ENCODE assay signal across 12 mouse cellular contexts in genomic region chr2:25496462-25496861, GRCm38 (mm10). TPM values are rescaled to one million over a fixed set of nuclear protein-coding genes. Genes with fewer than 3 reads are reported as not detected.
DNase-seq lines count a peak whose midpoint lies in the region; ATAC-seq and TF ChIP-seq lines count a peak whose summit lies in the region.
"Had no signal": no experiment of that assay in that cellular context is flagged by ENCODE, and none has a peak within 500 bp of the region (broad histone marks: within the 10 kb centered on the region; RNA-seq: fewer than 3 reads in every experiment).

No protein-coding gene starts in this region.

- TF ChIP-seq POLR2A in liver, adult 2 months (IDR thresholded peaks at IDR 0.05; ENCODE audit: extremely low read depth, insufficient read depth, low read length): no peak
- no peak for TF ChIP-seq POLR2A in brain, embryonic 14.5 days (IDR thresholded peaks at IDR 0.05; ENCODE audit: borderline replicate concordance, extremely low read depth, insufficient read depth, insufficient read length, poor library complexity, severe bottlenecking)

- H3K79me2 ChIP-seq in liver, adult 2 months (ENCODE audit: control insufficient read depth, insufficient read depth, low read length): peaks cover 7% of the 10 kb centered on the region

- no peak for ATAC-seq in liver, embryonic 11.5 days (replicated peaks; ENCODE audit: low FRiP score)

- H3K36me3 ChIP-seq in liver, adult 2 months (ENCODE audit: control insufficient read depth, insufficient read depth, low read length): no peaks in the 10 kb centered on the region
- no peaks in the 10 kb centered on the region for H3K36me3 ChIP-seq in liver, embryonic 11.5 days (ENCODE audit: control insufficient read depth, insufficient read depth, low read length)
- H3K36me3 ChIP-seq in limb, embryonic 10.5 days: no peaks in the 10 kb centered on the region

- H3K9ac ChIP-seq in liver, adult 2 months (ENCODE audit: low read depth, low read length): no peak overlapping the region
- no peak overlapping the region for H3K9ac ChIP-seq in liver, embryonic 11.5 days (ENCODE audit: low read depth, low read length)

- 51% methylated on average over 4 of the region's 4 CpGs for WGBS in liver, adult 2 months
- 46% methylated on average over 4 of the region's 4 CpGs for WGBS in liver, embryonic 11.5 days
- WGBS in limb, embryonic 10.5 days: 49% methylated on average over 4 of the region's 4 CpGs

- H3K27me3 ChIP-seq in liver, adult 2 months (ENCODE audit: control insufficient read depth, insufficient read depth, low read length): no peaks in the 10 kb centered on the region
- H3K27me3 ChIP-seq in liver, embryonic 11.5 days (replicated peaks; ENCODE audit: control insufficient read depth, insufficient read depth, low read length): no peaks in the 10 kb centered on the region
- H3K27me3 ChIP-seq in limb, embryonic 10.5 days (ENCODE audit: low read depth, poor library complexity, severe bottlenecking): no peaks in the 10 kb centered on the region

- no peak overlapping the region for H3K4me2 ChIP-seq in liver, embryonic 11.5 days

- no peak overlapping the region for H3K4me3 ChIP-seq in liver, adult 2 months (ENCODE audit: insufficient read depth, low read depth, low read length)
- H3K4me3 ChIP-seq in liver, embryonic 11.5 days (ENCODE audit: low read depth, low read length): no peak overlapping the region
- H3K4me3 ChIP-seq in limb, embryonic 10.5 days: no peak overlapping the region
- H3K4me3 ChIP-seq: erythroblast, embryonic 14.5 days had no signal

- DNase-seq in adrenal gland, postnatal 10 days: peak; percentile 30
- no peak for DNase-seq in adrenal gland, postnatal 36 days
- peak; percentile 59 for DNase-seq in liver, adult 2 months (ENCODE audit: extremely low read depth, low read depth, low spot score)
- no peak for DNase-seq in liver, embryonic 11.5 days (ENCODE audit: low spot score)
- DNase-seq in brain, embryonic 14.5 days (ENCODE audit: low read depth): peak; percentile 54
- peak; percentile 18 for DNase-seq in lung, postnatal 25 days (ENCODE audit: low spot score)
- DNase-seq in limb, embryonic 10.5 days (ENCODE audit: low spot score): no peak
- DNase-seq in gastrocnemius, postnatal 4 days (ENCODE audit: low spot score in 2 of 2): no peak
- DNase-seq: thymus, adult 2 months had no signal

- no peak overlapping the region for H3K27ac ChIP-seq in liver, adult 2 months (replicated peaks; ENCODE audit: insufficient read depth, low read depth, low read length)
- no peak overlapping the region for H3K27ac ChIP-seq in liver, embryonic 11.5 days (ENCODE audit: low read depth, low read length)
- no peak overlapping the region for H3K27ac ChIP-seq in limb, embryonic 10.5 days

- H3K9me3 ChIP-seq in liver, embryonic 11.5 days (ENCODE audit: control insufficient read depth, low read length): no peaks in the 10 kb centered on the region
- H3K9me3 ChIP-seq in limb, embryonic 10.5 days (replicated peaks): no peaks in the 10 kb centered on the region

- TF ChIP-seq CTCF in liver, adult 2 months (IDR thresholded peaks at IDR 0.05; ENCODE audit: low read depth, low read length): peak; percentile 53
- peak; percentile 39; the same call in 1 of the 2 replicates for TF ChIP-seq CTCF in brain, embryonic 14.5 days (IDR thresholded peaks at IDR 0.05; ENCODE audit: borderline replicate concordance, extremely low read depth, insufficient read depth, insufficient read length)

- peaks cover 12% of the 10 kb centered on the region for H3K4me1 ChIP-seq in liver, adult 2 months (ENCODE audit: control insufficient read depth, insufficient read depth, low read length)
- peaks cover 10% of the 10 kb centered on the region for H3K4me1 ChIP-seq in liver, embryonic 11.5 days (replicated peaks; ENCODE audit: control insufficient read depth, insufficient read depth, low read length)
- H3K4me1 ChIP-seq in limb, embryonic 10.5 days: peaks cover 26% of the 10 kb centered on the region

RNA-seq across cellular contexts. Expression of gene Lcn12, which starts 2.8 kb away (rescaled TPM):
- not detected for total RNA-seq in adrenal gland, postnatal 10 days (2021)
- total RNA-seq in adrenal gland, postnatal 36 days (2021): not detected
- 0.40 TPM in 1 of 2 replicates, not detected in the other for total RNA-seq in liver, adult 2 months (2014; rRNA removed)
- polyA plus RNA-seq in liver, adult 2 months (2012; rRNA removed): 0.25 and 0.27 TPM in 2 replicates
- polyA plus RNA-seq in liver, embryonic 11.5 days (2014; fragmentation: Nextera tagmentation; extraction: Ambion mirVana): not detected in 2 replicates
- polyA plus RNA-seq in brain, embryonic 14.5 days (2012; rRNA removed): not detected in 2 replicates
- polyA plus RNA-seq in limb, embryonic 10.5 days (2016; fragmentation: Nextera tagmentation; extraction: Ambion mirVana): not detected in 2 replicates
- not detected for total RNA-seq in gastrocnemius, postnatal 4 days (2021)
- total RNA-seq: ES-E14; layer of hippocampus, adult 18-20 months had no signal
- polyA plus RNA-seq: erythroblast, embryonic 14.5 days; thymus, adult 2 months had no signal

RNA-seq across cellular contexts. Expression of gene Fbxw5, which starts 4.1 kb away (rescaled TPM):
- total RNA-seq in adrenal gland, postnatal 10 days (2021): 10 to 100 TPM; 73.1 to 88.8 TPM
- 10 to 100 TPM; 87.0 to 89.8 TPM for total RNA-seq in adrenal gland, postnatal 36 days (2021)
- total RNA-seq in liver, adult 2 months (2014; rRNA removed): 18.6 and 24.0 TPM in 2 replicates
- polyA plus RNA-seq in liver, adult 2 months (2012; rRNA removed): 18.8 and 19.4 TPM in 2 replicates
- 63.3 and 63.6 TPM in 2 replicates for polyA plus RNA-seq in liver, embryonic 11.5 days (2014; fragmentation: Nextera tagmentation; extraction: Ambion mirVana)
- 27.8 and 61.1 TPM in 2 replicates for polyA plus RNA-seq in brain, embryonic 14.5 days (2012; rRNA removed)
- 83.6 and 94.6 TPM in 2 replicates for polyA plus RNA-seq in limb, embryonic 10.5 days (2016; fragmentation: Nextera tagmentation; extraction: Ambion mirVana)
- total RNA-seq in gastrocnemius, postnatal 4 days (2021): 10 to 100 TPM; 62.5 to 71.4 TPM

RNA-seq across cellular contexts. Expression of gene C8g, which starts 5.1 kb away (rescaled TPM):
- total RNA-seq in adrenal gland, postnatal 10 days (2021): 10 to 100 TPM; 16.8 to 42.9 TPM
- 1 to 10 TPM; 1.7 TPM for total RNA-seq in adrenal gland, postnatal 36 days (2021)
- total RNA-seq in liver, adult 2 months (2014; rRNA removed): 589 and 721 TPM in 2 replicates
- 881 and 939 TPM in 2 replicates for polyA plus RNA-seq in liver, adult 2 months (2012; rRNA removed)
- polyA plus RNA-seq in liver, embryonic 11.5 days (2014; fragmentation: Nextera tagmentation; extraction: Ambion mirVana): 14.9 and 16.8 TPM in 2 replicates
- polyA plus RNA-seq in brain, embryonic 14.5 days (2012; rRNA removed): 1.9 and 3.6 TPM in 2 replicates
- polyA plus RNA-seq in limb, embryonic 10.5 days (2016; fragmentation: Nextera tagmentation; extraction: Ambion mirVana): 6.1 and 7.0 TPM in 2 replicates
- 1 to 10 TPM in 1 of 2 experiments, under 1 TPM in 1; 0.74 to 1.2 TPM for total RNA-seq in gastrocnemius, postnatal 4 days (2021)
- polyA plus RNA-seq: erythroblast, embryonic 14.5 days had no signal

RNA-seq across cellular contexts. Expression of gene Ptgds, which starts 26.6 kb away (rescaled TPM):
- total RNA-seq in adrenal gland, postnatal 10 days (2021): 1 to 10 TPM; 3.8 to 3.9 TPM
- total RNA-seq in adrenal gland, postnatal 36 days (2021): 1 to 10 TPM; 1.1 to 2.0 TPM
- total RNA-seq in liver, adult 2 months (2014; rRNA removed): 7.7 and 8.9 TPM in 2 replicates
- 18.7 and 40.2 TPM in 2 replicates for polyA plus RNA-seq in liver, adult 2 months (2012; rRNA removed)
- not detected in 2 replicates for polyA plus RNA-seq in liver, embryonic 11.5 days (2014; fragmentation: Nextera tagmentation; extraction: Ambion mirVana)
- polyA plus RNA-seq in brain, embryonic 14.5 days (2012; rRNA removed): 60.4 and 73.5 TPM in 2 replicates
- polyA plus RNA-seq in limb, embryonic 10.5 days (2016; fragmentation: Nextera tagmentation; extraction: Ambion mirVana): not detected in 2 replicates
- 1 to 10 TPM; 2.9 to 3.9 TPM for total RNA-seq in gastrocnemius, postnatal 4 days (2021)
- polyA plus RNA-seq: erythroblast, embryonic 14.5 days had no signal

RNA-seq across cellular contexts. Expression of gene Paxx, which starts 35.6 kb away (rescaled TPM):
- total RNA-seq in adrenal gland, postnatal 10 days (2021): 10 to 100 TPM; 33.1 to 42.3 TPM
- 10 to 100 TPM; 32.3 to 34.2 TPM for total RNA-seq in adrenal gland, postnatal 36 days (2021)
- total RNA-seq in liver, adult 2 months (2014; rRNA removed): 30.6 and 36.8 TPM in 2 replicates
- polyA plus RNA-seq in liver, adult 2 months (2012; rRNA removed): 173 and 181 TPM in 2 replicates
- polyA plus RNA-seq in liver, embryonic 11.5 days (2014; fragmentation: Nextera tagmentation; extraction: Ambion mirVana): 9.2 and 14.3 TPM in 2 replicates
- 109 and 142 TPM in 2 replicates for polyA plus RNA-seq in brain, embryonic 14.5 days (2012; rRNA removed)
- polyA plus RNA-seq in limb, embryonic 10.5 days (2016; fragmentation: Nextera tagmentation; extraction: Ambion mirVana): 10.0 and 14.6 TPM in 2 replicates
- total RNA-seq in gastrocnemius, postnatal 4 days (2021): 10 to 100 TPM; 40.0 to 45.9 TPM

Comparison
In these comparisons a context has a peak if more than half of its experiments do, and no peak if none do; other contexts are left out.
1. DNase-seq: peak in adrenal gland, postnatal 10 days (single experiment), liver, adult 2 months (single experiment), brain, embryonic 14.5 days (single experiment) and lung, postnatal 25 days (single experiment); none in adrenal gland, postnatal 36 days (0 of 2), liver, embryonic 11.5 days (single experiment), limb, embryonic 10.5 days (single experiment) and gastrocnemius, postnatal 4 days (0 of 2).
2. RNA of gene C8g, which starts 5.1 kb away (total RNA-seq): 589 to 721 TPM in liver, adult 2 months; 16.8 to 42.9 TPM in adrenal gland, postnatal 10 days, 1.7 TPM in adrenal gland, postnatal 36 days and 0.74 to 1.2 TPM in gastrocnemius, postnatal 4 days; every median in the first group is over 10 times any median in the second.